Mouse (Mus musculus) c-Kit-positive CD71-negative TER-119-negative erythroid progenitor cells, embryonic 14.5 days (primary cell): ENCODE data around the gene Ddx54.

Experiments
- DNase-seq: peaks from one replicate; pipeline ENCODE4 v3.0.0-alpha.2; 2013; ENCODE audit warnings: low read depth

Ddx54 gene

GRCm38 (mm10) chr5:120645851-120646250 is 33.3 kb downstream of the Ddx54 start:
- no peak for DNase-seq

GRCm38 (mm10) chr5:120647361-120647760 is 34.8 kb downstream of the Ddx54 start:
- no peak for DNase-seq

GRCm38 (mm10) chr5:120647814-120648491 is 35.4 kb downstream of the Ddx54 start:
- peak; percentile 30 for DNase-seq

GRCm38 (mm10) chr5:120648569-120649373 is 36.2 kb downstream of the Ddx54 start, which contains the start of gene Rasal1:
Gene Rasal1, plus strand, starts transcription at chr5:120648812.
- peak; percentile 69 for DNase-seq

DNA sequence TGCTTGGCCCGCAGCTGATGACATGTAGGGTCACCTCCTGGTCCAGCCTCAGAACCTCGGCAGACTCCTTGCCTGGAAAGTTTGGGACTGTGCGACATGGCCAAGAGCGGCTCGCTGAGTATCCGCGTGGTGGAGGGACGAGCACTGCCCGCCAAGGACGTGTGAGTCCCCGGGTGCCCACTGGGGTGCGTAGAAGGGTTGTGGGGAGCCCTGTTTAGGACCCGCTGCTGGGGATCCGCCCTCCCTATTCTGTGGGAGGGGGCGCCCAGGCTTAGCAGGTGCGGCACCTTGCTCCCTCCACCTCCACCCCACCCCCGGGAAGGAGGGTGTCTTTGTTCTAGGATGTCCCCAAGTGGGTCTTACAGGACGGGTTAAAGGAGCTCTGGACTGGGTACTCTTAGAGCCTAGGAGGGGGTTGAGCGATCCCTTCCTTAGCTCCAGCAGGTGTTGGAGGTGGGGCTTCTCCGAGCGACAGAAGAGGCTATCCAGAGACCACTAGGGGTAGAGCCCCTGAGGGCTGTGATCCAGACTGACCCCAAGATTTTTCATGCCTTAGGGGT is 36.9 kb downstream of the Ddx54 start:
- no peak for DNase-seq

GRCm38 (mm10) chr5:120649938-120650337 is 37.4 kb downstream of the Ddx54 start:
- DNase-seq = no peak

- DNase-seq = no peak
Measured at GRCm38 (mm10) chr5:120651230-120651629, 38.7 kb downstream of the Ddx54 start.

GRCm38 (mm10) chr5:120652915-120653701 is 40.6 kb downstream of the Ddx54 start:
- no peak for DNase-seq

DNA sequence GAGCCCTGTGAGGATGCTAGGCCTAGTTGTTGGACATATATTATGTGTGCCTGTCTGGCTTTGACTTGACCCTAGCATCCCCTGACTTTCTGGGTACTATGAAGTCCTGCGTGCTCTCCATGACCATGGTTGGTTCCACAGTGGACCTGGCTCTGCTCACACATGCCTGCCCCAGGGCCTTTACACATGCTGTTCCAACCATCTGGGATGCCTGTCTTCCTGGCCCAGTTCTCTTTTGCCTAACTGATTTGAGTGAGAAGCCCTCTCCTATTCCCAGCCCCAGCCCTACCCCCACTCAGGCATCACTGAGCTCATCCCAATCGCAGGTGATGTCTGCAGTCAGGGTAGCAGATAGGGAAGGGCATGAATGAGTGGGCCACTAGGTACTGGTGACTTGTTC is 41.3 kb downstream of the Ddx54 start:
- no peak for DNase-seq

DNA sequence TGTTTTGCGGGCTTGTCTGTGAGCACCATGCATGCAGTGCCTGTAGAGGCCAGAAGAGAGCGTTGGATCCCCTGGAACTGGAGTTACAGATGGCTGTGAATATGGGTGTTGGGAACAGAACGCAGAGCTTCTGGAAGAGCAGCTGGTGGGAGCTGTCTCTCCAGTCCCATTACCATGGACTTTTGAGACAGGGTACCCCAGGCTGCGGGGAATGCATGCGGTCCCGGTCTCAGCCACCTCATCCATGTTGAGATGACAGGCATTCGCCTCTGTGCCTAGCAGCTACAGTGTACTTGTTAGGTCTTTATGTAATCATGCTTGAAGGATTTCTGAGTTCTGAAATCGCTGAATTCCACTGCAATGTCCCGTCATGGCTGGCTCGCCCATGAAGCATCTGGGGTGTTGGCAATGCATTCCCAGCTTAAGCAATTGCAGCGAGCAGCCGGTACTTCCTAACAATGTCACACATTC is 43.8 kb downstream of the Ddx54 start:
- DNase-seq = no peak

DNA sequence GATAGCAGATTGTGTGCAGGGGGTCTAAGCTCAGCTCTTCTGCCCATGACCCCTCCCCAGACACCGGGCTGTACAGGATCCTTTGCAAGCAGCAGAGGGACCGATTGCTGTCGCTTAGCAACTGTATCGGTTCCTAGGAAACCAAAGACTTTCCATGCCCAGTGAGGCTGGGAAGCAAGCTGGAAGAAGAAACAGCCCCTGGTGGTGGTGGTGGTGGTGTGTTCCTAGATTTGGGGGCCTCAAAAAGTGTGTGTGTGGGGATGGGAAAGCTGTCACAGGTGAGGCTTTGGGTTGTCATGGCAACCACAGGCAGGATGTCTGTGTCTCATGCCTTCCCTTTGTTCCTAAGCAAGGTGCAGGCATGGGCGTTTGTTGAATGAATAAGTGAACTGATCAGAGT is 48.3 kb downstream of the Ddx54 start:
- no peak for DNase-seq

GRCm38 (mm10) chr5:120664888-120665287 is 52.3 kb downstream of the Ddx54 start:
- no peak for DNase-seq

GRCm38 (mm10) chr5:120668761-120669160 is 56.2 kb downstream of the Ddx54 start:
- DNase-seq = no peak

DNA sequence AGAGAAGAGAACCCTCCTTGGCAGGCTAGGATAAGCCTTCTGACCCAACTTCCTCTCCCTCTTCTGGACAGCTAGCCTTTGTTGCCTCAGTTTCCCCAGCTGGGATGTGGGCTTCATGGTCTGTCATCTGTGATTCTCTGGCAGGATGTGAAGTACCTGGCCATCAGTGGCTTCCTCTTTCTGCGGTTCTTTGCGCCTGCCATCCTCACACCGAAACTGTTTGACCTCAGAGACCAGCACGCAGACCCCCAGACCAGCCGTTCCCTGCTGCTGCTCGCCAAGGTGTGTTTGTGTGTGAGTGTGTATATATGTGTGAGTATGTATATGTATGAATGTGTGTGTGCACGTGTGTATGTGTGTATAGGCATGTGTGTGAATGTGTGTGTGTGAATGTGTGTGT is 57.6 kb downstream of the Ddx54 start:
- no peak for DNase-seq

DNA sequence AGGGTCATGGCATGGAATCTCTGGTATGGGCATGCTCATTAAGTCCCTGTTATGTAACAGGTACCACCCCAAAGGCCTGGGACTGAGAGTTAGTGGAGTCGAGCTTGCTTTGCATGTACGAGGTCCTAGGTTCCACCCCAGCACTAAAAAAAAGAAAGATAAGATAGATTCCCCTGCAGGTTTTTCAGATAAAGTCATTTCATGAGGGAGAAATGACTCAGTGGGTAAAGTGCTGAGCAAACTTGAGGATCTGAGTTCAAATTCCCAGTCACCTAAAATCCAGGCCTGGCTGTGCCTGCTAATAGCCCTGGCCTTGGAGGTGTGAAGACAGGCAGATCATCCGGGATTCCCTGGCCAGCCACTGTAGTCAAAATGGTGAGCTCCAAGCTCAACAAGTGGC is 59.3 kb downstream of the Ddx54 start:
- no peak for DNase-seq

DNA sequence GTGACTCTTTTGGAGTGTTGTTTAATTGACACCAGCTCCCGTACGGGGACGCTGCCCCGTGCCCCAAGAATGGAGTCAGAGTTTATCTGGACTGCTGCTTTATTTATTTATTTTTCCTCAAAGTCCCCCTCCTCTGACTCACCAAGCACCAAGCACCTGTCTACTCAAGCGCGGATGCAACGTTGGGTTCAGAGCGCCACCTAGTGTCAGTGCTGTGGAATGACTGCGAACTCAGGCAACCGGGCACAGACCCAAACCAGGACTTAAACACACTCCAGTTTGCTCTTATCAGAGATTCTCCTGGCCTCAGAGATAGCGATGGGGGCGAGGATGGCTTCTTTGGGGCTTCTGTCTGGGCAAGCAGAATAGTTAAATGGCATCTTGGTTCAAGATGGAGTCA is 61.1 kb downstream of the Ddx54 start:
- no peak for DNase-seq

DNA sequence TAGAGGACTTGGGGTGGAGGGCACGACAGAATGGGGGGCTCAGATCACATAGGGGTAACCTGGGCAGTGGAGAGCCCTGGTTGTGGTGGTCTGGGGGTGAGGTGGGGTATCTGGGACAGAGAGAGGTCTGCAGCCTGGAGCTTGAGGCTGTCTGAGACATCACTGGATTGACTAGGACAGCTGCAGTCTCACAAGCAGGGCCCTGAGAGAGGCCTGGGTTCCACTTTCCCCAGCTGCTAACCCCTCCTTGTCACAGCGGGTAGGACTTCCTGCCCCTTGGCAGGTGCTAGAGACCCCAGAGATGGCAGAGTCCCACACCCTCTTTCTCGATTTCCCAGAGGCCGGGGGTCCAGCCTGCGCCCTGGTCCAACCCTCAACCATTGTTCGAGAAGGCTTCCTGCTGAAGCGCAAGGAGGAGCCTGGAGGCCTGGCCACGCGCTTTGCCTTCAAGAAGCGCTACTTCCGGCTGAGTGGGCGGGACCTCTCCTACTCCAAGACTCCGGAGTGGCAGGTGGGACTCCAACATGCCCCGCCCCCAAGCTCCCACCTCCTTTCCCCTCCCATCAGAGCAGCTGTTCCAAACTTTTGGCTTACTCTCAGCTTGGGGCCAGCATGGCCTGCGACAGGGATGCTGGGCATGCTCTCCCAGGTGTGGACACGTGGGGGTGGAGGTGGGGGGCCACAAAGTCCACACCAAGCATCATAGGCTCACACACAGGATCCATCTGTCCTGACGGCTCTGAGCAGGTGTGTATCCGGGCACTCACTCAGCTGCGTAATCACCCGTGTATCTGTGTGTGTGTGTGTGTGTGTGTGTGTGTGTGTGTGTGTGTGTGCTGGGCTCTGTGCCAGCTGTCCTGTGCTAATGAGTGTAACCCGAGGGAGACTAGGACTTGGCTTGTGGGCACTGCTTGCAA is 61.9 kb downstream of the Ddx54 start:
- no peak for DNase-seq

DNA sequence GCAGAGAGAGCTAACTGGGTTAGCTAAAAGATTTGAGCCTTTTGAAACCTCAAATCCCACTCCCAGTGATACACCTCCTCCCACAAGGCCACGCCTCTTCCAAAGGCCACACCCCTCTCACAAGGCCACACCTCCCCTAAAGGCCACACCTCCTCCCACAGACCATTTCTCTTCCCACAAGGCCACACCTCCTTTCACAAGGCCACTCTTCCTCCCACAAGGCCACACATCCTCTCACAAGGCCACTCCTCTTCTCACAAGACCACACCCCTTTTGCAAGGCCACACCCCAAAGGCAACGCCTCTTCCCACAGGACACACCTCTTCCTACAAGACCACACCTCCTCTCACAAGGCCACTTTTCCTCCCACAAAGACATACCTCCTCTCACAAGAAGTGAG is 65.0 kb downstream of the Ddx54 start:
- no peak for DNase-seq
